Mouse (Mus musculus) ovary, adult 18-20 months (tissue): Measurements from ENCODE around the gene Spata32.

Source experiments
- DNase-seq: peaks from one replicate; pipeline ENCODE4 v3.0.0; 2022; ENCODE audit warnings: low spot score, mixed read lengths

The Spata32 gene

DNA sequence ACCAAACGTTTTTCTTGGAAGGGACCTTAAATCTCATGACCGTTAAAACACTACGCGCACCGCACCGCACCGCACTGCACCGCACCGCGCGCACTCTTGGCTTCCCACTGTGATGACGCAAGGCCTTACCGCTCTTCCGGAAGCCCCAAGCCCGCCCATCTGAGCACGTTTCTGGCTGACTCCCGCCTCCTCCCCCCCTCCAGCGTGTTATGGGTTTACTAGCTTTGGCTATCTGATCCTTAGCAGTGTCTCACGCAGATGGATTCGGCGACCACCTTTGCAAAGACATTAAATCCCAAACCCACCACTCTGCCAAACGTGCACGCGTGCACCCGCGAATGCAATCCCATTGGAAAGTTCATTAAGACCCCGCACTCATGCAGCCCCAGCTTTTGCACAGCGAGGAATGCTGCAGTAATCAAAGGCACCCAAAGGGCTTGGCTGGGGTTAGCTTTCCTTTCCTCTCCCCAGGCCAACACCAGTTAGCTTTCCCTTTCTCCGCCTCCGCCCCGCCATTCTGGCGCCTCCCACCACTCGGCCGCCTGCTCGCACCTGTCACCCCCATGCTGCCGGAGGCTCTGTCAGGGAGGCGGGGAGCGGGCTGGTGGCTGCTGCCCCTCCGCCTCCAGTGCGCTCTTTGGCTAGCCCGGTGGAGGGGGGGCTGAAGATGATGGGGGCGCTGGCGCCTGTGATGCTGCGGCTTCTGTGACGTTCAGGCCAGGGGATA lies at the start of gene Spata32:
Spata32 (minus strand) TSS at position 643 of the 727 bp plus-strand sequence.
- DNase-seq, result peak; percentile 23

DNA sequence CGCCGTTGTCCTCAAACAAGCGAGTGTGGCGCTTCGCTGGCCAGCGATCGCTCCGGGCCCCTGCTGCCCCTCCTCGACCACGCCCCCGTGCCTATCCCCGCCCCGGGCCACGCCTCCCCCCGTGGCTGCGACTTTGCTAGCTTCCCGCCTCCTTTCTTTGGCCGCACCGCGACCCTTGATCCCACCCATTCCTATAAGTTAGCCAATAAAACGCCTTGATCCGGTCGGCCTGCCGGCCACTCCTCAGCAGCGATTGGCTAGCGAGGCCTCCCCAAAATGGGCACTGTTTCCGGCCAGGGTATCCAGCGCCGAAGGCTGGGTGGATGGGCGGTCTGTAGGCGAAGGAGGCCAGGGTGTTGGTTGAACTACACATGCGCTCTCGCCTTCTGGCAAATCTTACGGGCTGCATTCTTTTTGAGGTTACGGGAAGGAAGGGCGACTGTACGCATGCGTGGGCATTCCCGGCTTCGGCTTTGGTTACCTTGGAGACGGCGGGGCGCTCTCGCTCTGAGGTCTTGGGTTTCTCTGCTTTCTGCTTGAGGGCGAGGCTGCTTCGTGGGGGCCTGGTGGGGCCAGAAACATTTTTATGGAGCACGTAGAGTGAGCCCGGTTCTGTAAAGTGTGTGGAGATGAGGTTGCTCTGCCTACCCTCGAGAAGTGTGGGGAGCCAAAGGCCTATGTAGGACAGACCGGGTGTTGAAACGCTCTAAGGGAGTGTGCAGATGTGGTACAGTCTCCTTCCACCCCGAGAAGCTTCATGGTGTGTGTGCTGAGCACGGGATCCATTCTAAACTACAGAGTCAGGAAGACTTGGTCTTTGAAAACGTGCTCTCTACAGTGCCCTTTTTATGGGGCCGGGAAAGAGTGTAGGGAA lies 49.4 kb upstream of the Spata32 start, which contains the start of gene Map3k14:
Map3k14 (minus strand) TSS at position 127 of the 874 bp plus-strand sequence.
- peak; percentile 100 for DNase-seq

DNA sequence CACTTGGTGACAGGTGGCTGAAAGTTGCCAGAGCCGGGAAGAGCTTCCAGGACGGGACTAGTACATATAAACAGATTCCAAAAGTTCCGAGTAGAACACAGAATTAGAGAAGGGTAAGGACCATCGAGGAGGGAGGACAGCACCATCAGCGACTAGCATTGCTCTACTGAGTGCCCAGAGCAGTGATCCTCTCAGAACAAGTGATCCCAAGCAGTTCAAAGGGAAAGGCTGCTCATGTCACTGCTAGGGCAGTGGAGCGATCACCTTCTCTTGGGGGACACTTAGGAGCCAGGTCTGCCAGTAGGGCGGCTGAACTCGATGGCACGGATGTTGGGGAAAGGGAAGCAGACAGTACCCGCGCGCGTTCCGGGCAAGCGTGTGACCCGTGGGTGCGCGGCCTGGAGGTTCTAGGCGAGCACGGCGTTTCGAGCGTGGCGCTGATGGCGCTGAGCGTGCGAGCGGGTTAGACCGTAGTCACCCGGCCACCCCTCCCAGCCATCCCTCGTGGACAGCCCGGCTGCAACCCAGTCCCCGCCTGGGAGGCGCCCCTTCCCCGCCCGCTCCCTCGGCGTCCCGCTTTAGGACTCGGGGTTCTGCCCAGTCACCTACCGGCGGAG lies 48.6 kb upstream of the Spata32 start:
- no peak for DNase-seq

DNA sequence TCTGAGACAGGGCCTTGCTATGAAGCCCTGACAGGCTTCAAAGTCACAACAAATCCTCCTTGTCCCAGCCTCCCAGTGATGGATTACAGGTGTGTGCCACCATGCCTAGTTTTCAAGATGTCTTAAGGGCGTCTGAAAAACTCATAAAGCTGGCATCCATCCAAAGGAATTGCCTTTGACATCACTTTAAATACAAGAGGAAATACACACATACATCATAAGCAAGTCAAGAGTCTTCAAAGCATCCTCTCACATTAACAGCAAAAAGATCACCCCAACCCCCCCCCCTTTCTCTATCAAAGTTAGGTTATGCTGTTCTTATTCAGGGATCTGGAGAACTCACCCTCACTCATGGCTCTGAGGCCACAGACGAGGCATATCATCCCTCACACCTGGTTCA lies 47.6 kb upstream of the Spata32 start:
- DNase-seq, result no peak

DNA sequence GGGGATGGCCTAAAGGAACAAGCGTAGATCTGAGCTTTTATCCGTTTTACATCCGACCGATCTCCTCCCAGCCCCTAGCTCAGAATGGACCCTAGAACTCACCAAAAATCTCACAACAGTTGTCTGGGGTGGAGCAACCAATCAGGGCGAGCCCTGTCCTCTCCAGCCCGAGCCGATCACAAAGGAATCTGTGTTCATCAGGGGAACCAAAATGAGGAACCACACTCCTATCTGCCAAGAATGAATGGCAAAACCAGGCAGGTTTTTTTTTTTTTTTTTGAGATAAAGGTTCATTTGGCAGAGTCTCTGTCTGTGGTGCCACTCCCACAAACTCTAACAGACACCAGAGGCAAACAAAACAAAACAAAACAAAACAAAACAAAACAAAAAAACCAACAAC lies 47.0 kb upstream of the Spata32 start:
- no peak for DNase-seq

DNA sequence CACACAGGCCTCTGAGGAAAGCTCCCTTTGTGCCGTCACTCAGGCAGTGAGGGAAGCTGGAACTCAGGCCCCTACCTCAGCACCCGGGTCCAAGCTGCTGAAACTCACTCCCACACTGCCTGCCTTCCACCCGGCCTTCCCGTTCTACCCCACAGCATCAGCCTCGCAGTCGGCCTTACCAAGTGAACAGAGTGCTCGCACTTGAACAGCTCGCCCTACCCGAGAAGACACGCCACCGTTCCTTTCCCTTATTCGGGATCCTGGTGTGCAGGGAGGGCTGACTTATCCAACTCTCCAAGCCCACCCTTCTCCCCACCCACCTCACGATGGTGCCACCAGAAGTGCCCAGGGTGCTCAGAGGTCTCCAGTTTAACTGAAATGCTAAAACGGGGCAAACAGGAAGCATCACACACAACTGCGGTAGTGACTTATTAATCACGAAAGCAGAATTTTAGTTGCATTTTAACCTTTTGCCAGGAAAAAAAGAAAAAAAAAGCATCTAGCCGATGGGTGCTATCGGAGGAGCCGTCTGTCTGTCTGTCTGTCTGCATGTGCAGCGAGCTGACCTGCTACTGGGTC lies 46.3 kb upstream of the Spata32 start:
- DNase-seq, result no peak

DNA sequence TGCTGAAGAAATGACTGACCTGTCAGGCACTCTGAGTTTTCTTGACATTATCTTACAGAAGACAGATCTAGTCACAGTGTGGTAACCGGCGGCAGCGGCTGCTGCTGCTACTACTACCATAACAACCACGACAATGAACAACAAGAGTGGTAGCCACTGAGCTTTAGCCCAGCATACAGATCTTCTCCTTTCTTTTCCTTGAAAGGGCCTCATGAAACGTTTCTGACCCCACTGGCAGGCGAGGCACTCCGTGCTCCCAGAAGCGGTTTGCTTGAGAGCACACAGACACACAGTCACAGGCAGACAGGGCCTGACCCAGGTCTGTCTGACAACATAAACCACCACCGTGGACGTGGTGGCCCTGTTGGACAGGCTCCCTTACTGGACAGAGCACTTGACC lies 45.3 kb upstream of the Spata32 start:
- no peak for DNase-seq

DNA sequence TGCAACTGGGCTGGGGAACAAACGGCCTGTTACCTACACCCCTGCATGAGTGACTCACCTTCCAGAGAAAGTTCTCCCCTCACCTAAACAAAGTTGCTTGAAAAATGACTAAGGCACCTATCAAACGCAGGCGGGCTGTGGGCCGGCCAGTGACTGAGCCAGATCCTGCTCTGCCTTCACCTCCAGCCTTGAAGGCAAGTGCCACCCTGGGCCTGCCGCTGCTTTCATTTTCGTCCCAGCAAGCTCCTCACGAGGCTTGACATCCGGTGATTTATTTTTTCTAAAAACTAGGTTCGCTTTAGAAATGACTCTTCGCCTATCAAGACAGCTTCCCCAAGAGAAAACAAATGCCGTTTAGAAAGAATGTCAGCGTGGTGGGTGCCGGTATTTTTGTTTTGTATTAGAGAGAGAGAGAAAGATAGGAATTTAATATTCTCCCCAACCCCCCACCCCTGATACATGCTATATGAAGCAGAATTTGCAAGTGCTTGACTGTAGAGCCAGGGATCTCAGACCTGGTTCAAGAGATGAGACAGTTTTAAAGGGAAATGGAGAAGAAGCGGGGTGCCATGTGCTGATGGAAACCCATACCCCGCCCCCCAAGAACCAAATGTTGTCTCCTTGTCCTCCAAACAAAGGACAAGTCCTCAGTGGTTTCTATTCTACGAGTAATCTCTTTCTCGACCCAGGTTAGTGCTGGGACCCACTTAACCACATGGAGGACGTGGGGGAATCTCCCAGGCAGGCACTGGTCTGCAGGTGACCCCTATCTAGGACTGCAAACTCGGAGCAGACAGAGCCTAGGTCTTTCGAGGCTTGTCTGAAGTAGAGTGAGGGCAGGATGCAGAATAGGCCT lies 44.4 kb upstream of the Spata32 start:
- no peak for DNase-seq

DNA sequence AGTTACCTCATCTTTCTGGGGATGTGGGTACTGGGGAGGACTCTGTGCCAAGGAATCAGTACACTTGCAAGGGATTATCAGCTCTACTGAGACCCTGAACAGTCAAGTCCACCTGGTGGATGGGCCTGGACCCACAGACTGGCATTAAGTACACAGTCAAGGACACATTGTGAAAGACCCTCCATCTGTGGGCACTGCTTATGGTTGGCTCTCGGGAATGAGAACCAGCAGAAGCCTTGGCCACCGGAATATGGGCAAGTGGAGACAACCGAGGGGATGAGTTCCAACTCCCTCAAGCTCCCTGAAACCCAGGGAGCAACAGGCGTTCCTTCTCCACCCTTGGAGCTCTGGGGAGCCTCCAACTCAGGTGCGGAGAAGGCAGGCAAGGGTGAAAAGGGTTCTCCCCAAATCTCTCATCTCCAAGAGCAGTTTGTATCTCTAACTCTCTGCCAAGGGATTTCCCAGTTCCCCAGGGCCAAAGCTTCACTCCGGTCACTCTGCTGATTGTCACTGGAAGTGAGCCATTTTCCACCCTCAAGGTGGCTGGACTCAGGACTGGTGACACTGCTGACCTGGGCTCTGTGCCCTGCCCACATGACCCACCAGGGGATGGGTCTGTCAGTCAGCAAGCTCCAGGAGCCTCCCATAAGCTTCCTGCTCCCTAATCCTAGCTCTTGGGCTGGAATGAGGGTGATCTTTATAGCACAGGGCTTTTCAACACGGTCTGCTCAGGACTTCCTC lies 43.6 kb upstream of the Spata32 start:
- no peak for DNase-seq

DNA sequence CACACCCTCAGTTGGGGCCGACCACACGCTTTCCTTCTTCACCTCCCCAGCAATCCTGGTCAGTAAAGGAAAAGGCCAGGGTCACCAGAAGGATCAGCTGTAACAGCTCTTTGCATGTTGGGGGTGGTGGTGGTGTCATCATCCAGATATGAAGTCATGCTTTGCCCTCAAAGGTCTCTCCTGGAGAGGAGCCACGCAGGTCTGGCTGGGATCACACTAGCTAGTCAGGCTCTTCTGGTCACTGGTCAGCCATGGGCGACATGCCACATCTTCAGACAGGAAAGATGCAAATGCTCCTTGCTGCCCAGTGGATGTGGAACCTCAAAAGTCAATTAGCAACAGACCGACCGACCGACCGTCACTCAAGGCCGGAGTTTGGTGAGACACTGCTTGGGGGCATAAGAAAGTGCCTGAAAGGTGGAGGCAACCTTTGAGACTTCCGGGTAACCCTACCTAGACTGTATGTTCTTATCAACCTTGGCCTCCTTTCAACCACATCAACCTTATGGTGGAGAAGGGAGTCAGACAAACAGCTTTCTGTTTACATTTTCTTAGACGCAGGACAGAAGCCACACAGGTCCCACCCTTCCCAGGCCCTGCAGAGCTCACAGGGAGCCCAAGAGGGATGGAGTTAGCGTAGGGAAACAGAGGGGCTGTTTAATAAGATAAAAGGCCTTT lies 42.4 kb upstream of the Spata32 start:
- no peak for DNase-seq

DNA sequence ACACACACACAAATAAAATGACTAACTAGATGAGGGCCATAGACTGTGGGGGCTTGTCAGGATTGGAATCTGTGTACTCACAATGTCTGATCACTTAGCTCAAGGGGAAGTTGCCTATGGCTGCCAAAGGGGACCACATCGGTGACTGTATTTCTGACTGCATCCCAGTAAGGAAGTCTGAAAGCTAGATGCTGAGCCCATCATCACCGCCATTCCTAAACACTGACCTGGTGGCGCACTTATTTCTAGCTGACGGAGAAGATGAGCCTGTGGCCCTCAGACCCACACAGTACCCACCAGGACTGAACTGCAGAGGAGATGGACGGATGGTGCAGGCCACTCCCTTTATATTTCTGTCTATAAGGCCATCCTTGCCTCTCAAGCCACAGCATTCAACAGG lies 41.8 kb upstream of the Spata32 start:
- no peak for DNase-seq

DNA sequence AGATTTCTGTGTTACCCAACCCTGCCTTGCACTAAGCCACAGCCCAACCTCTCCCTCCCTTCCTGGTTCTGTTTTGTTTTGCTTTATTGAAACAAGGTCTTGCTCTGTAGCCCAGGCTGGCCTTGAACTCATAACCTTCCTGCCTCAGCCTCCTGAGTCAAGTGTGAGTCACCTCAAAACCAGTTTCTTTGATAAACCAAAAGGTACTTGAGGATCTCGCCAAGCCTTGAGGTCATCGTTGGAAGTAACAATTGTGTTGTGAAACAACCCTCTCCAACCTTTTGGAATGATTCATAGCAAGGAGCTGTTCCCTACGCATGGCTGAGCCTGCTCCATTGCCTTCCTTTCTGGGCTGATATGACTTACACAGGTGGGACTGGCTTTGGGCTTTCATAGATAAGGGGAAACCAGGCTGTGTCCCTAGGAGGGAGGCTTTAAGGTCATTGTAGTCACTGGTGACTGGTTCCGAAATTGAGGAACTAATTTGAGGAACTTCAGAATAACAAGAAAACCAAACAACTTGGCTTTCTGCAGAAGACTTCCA lies 39.8 kb upstream of the Spata32 start:
- DNase-seq, result no peak

DNA sequence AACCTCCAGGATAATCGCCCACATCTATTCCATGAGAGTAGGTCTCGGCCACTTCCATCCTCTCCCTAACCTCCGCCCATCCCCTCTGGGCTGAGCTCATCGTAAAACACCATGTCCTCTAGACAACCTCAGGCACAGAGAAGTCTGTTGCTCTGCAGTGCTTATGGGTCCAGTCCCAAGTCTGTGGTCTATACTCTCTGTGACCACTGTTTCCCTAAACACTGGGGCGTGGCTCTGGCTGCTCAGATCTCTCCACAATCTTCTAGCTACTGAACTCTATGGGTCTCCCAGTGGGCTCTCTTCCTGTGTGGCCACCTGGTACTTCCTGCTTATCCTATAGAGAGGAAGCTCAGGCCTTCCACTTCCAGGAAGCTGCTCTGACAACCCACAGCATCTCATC lies 35.4 kb upstream of the Spata32 start:
- no peak for DNase-seq

DNA sequence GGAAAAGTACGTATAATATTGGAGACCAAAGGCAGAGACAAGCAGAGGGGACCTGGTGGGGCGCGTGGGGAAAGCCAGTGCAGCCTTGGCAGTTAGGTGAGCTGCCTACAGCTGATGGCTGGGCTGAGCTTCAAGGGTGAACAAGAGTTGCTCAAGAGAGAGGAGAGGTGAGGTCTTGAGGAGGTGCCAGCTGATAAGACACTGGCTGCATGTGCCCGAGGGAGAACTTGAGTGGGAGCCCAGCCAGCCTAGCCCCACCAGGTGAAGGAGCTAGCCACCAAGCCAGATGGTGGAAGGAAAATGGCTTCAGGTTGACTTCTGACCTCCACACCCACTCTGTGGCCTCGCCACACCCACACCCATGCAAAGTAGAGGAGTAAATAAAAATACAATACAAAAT lies 34.1 kb upstream of the Spata32 start:
- DNase-seq, result no peak

DNA sequence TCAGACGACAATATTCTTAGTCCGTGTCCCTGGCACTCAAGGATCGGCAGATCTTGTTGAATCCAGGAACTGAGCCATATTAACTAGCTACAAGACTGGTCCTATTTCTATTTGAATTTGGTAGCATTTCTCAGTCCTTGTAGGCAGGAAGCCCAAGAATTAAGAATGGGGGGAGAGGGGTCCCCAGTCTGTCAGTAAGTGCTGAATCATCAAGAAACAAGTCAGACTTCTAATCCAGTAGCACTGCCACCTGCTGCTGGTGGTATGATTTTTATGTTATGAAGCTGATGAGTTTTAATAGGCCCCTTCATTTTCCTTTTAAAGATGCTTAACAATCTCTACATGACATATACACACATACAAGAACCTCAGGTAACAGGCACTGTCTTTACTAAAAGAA lies 32.1 kb upstream of the Spata32 start:
- no peak for DNase-seq

DNA sequence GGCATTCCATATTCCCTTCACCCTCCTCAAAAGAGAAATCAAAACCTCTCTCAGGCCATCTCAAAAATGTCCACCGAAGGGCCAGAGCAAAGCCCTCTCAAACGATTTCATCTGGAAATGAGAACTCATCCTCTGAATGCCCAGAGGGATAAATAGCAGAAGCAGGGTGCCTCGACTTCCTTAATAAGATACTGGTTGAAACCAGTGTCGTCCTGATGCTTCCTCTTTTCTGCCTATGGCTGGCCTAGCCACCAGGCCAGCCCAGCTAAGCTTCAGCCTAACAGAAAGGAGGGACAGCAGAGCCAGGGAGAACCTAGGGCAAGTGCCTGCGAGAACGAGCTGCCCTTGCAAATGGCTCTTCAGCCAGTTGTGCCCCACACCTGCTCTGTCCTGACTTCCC lies 31.3 kb upstream of the Spata32 start:
- DNase-seq, result no peak

DNA sequence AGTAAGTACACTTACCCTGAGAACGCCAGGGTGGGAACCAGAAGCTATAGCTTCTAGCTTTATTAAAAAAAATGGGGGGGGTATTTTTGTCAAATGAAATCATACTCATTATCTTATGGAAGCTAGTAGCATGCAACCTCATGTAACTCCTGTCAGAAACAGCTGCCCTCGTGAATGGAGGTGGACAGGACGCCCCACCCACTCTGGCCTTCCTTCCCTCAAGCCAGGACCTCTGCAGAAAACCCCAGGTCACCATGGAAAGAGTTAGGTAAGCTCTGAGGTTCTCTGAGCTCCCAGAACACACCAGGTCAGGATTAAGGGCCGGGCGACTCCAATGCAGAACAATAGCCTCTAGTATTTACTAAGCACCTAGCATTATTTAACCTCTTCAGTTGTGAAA lies 30.6 kb upstream of the Spata32 start:
- no peak for DNase-seq

DNA sequence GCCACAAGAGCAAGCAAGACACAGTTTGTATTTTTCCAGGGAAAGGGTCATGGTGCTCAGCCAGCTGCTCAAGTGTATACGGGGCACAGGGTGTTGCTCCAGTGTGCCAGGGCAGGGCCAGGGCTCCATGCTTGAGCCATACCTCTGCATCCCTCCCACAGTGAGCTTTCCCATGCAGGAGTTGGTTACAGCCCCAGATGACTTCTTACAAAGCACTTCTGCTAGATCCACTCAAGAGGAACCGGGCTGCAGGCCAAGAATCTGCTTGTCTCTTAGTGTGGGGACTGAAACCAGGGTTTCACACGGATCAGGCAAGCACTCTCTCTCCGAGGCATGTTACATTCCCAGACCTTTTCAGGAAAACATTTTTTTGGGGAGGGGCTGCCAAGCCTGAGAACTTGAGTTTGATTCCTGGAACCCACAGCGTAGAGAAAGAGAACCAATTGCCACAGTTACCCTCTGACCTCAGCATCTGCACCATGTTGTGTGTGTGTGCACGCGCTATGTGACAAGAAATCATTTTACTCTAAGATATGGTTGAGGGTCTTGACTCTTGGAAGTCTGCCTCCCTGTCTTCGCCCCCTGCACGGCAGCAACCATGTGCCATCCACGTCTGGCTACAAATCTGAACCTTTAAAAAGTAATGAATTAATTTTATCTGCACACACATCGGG lies 29.4 kb upstream of the Spata32 start:
- peak; percentile 53 for DNase-seq

DNA sequence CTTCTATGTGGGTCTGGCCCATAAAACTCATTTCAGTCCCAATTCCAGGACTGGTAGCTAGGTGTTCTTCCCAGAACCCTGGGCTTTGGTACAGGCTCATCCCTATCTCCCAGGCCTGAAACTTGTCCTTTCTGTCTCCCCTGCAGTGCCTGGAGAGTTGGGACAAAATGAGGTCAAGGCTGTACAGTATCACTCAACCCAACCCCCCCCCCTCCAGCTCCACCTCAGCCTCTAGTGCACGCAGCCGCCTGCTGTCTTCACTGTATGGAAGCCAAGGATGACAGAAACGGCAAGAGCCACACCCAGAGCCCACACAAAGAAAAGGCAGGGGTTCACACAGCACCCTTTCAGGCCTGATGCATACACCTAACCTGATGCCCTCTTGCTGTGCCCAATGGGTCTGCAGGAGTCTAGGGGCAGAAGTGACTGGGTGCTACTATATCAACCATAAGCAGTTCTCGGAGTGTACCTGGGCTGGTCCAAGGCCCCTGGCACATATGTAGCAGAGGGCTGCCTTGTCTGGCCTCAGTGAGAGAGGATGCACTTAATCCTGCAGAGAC lies 28.6 kb upstream of the Spata32 start:
- DNase-seq, result no peak
